Mouse (Mus musculus) macrophage (primary cell): Measurements from ENCODE around the gene Pnrc2. TPM values are rescaled to one million over a fixed set of nuclear protein-coding genes. Genes with fewer than 3 reads are reported as not detected.

ENCODE experiments used
- H3K27ac ChIP-seq: fragments of 350-480 bp; formaldehyde crosslinking; 2 replicates; pipeline ENCODE4 v1.9.0; 2021
- H3K36me3 ChIP-seq: fragments of 350-480 bp; formaldehyde crosslinking; 2 replicates; pipeline ENCODE4 v1.9.0; 2021; ENCODE audit errors: inconsistent target
- H3K4me3 ChIP-seq: fragments of 350-480 bp; formaldehyde crosslinking; 2 replicates; pipeline ENCODE4 v1.9.0; 2021; ENCODE audit errors: inconsistent target
- H3K79me2 ChIP-seq: fragments of 350-480 bp; formaldehyde crosslinking; 2 replicates; pipeline ENCODE4 v1.9.0; 2021; ENCODE audit errors: inconsistent target
- WGBS: methylation state at CpG from one replicate; pipeline ENCODE4 v1.1.7; 2026; ENCODE audit warnings: inconsistent platforms; ENCODE audit not compliant: missing documents; 5-methylcytosine and 5-hydroxymethylcytosine counted together
- polyA plus RNA-seq: library from polyadenylated mRNA; stranded (reverse); fragments of 250-400 nt; gene quantifications from 3 replicates; pipeline ENCODE4 v1.2.4, GENCODE M21; 2018; ENCODE audit warnings: inconsistent platforms

The Pnrc2 gene
- polyA plus RNA-seq, 1 experiment from 2014 or later = 112 TPM

DNA sequence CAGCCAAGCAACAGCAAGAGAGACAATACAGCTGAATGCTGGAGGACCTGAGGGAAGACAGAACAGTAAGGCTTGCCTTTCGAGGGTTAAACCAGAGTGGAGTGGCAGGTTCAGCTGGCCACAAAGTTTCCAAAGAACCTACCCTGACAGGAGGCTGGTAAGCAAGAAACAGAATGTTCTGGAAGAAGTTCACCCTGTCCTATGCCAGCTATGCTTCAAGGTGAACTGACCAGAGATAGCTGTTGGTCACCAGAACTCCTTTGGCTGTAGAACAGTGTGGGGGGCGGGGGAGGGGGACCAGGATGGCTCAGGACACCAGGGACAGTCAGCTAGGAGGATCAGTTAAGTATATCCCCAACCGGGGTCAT is 34.7 kb downstream of the Pnrc2 start:
- no peaks in the 10 kb centered on the region for H3K79me2 ChIP-seq
- H3K36me3 ChIP-seq = no peaks in the 10 kb centered on the region
- no peak overlapping the region for H3K27ac ChIP-seq
- WGBS = 76% methylated on average over 3 of the region's 3 CpGs
- no peak overlapping the region for H3K4me3 ChIP-seq

DNA sequence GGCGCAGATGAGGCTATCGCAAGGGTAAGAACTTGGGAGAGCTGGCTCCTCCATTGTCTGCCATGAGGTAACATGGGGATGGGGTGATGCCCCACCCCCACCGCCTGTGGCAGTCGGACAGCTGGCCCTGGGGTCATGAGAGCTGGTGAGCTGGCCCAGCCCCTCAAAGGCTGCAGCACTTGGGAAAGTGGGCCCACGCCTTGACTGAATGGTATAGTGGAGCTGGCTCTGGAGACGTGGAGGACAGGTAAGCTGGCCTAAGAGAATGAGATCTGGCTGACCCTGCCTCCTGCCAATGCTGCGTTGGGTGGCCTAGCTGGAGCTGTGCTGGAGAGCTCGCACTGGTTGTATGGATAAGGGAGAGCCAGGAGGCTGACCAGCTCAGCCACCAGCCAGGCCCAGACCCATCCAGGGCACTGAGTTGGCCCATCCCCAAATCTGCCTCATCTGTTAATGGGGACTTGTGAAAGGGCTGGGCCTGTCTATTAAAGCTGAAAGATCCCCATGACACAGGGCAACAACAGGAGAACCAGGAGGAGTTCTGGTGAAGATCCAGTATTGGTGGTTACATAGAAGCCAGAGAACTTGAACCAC is 39.4 kb downstream of the Pnrc2 start:
- Histone ChIP-seq H3K79me2 (no peaks in the 10 kb centered on the region), H3K4me3 (no peak overlapping the region), H3K36me3 (no peaks in the 10 kb centered on the region), H3K27ac (no peak overlapping the region)
- WGBS = 86% methylated on average over 8 of the region's 8 CpGs

DNA sequence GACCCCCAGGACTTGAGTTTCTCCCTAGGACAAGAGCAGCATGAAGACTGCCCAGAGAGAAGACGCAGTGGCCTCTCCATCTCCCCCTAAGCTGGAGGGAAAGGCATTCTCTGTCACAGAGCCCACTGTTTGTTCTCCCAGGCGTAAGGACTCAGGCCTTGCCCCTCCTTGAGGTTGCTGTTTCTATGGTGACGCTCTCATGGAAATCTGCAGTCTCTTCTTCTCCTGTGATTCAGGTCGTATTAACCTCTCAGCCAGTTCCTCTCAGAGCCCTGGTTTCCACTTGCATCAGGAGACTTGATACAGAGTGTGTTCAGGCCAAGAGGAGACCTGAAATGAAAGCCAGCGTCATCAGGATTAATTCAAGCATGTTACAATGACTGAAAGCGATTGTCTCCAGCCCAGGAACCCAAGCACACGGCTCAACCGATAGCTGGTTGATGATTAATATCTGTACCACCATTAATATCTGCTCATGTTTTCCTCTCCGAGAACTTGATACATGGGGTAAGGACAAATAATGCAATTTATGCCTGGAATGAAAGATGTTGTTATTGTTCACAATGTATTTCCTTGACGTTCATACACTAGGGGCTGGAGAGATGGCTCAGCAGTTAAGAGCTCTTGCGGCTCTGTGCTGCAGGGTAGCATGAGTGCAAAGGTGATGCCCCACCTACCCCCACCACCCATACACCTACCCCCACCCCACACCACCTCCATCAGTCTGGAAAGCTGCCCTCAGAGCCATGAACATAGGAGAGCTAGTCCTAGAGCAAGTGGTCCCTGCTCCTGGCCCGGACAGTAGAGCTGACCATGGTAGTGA is 40.1 kb downstream of the Pnrc2 start:
- H3K36me3 ChIP-seq = no peaks in the 10 kb centered on the region
- WGBS = 89% methylated on average over 12 of the region's 12 CpGs
- H3K4me3 ChIP-seq = no peak overlapping the region
- no peak overlapping the region for H3K27ac ChIP-seq
- no peaks in the 10 kb centered on the region for H3K79me2 ChIP-seq

DNA sequence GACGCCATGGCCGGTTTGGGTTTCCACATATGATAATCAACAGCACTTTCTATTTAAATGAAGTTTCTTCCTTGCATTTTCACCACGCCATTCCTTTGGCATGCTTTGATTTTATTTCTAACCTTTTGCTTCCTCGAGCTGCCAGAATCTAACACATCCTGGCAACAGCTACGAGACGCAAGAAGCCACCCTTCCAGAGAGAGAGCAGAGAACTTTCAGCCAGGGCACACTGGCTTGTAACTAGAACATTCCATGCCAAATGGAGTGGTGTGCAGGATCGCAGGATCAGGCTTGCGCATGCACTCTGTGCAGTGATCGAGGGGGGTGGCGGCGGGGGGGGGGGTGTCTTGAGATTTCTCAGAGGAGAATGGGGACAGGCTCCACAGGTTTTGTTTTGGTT is 41.6 kb downstream of the Pnrc2 start:
- Histone ChIP-seq H3K36me3 (no peaks in the 10 kb centered on the region), H3K4me3 (no peak overlapping the region), H3K79me2 (no peaks in the 10 kb centered on the region), H3K27ac (no peak overlapping the region)
- WGBS = 93% methylated on average over 11 of the region's 11 CpGs

DNA sequence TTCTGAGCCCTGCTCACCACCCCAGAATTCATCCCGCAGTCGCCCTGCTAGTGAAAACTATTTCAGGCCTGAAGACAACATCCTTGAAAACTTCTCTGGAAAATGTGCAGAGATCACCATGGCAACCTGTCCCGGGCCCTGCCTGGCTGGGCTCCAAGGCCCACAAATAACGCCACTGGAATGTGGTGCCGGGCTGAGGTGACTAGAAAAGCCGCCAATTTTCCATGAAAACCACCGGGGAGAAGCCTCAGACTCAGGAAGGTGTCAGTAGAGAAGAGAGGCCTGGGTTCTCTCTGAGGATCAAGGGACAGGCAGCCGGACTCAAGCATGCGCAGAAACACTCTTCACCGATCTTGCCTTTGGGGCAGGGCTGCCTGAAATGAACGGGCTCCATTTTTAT is 45.2 kb downstream of the Pnrc2 start:
- WGBS = 95% methylated on average over 11 of the region's 11 CpGs
- Histone ChIP-seq H3K4me3 (no peak overlapping the region), H3K36me3 (no peaks in the 10 kb centered on the region), H3K27ac (no peak overlapping the region), H3K79me2 (no peaks in the 10 kb centered on the region)

DNA sequence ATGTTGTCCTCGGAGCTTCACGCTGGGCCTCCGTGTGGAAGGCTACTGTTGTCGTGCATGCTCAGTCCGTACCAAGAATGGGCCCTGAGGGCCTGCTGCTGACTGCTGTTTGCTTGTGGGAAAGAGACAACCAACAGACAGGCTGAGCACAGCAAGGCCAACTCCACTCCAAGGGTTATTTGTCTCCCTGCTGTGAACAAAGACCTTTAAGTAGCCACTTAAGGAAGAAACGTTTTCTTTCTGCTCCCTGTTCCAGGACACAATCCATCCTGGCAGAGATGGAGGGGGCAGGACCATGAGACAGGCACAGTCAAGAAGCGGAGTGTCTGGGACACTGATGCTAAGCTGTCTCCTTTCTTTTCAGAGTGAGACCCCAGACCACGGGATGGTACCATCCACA is 49.4 kb downstream of the Pnrc2 start:
- Histone ChIP-seq H3K4me3 (no peak overlapping the region), H3K36me3 (no peaks in the 10 kb centered on the region), H3K27ac (no peak overlapping the region), H3K79me2 (no peaks in the 10 kb centered on the region)
- WGBS = 87% methylated on average over 8 of the region's 8 CpGs

DNA sequence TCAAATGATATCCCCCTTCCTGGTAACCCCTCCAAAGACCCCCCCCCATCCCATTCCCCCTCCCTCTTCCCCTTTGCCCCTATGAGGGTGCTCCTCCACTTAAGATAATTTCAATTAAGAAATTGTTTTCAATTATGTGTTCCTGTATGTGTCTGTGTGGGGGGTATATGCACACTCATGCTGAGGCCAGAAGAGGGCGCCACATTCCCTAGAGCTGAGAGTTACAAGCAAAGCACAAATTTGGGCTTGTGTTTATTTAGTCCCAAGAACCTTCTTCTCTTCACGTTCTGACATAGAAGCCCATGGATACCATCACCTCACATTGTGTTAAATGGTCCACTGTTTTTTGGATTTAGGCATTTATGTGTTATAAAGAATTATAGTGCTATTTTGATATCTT is 50.4 kb downstream of the Pnrc2 start:
- WGBS = 89% methylated on average over 2 of the region's 2 CpGs
- no peak overlapping the region for H3K4me3 ChIP-seq
- H3K36me3 ChIP-seq = no peaks in the 10 kb centered on the region
- no peaks in the 10 kb centered on the region for H3K79me2 ChIP-seq
- H3K27ac ChIP-seq = no peak overlapping the region

DNA sequence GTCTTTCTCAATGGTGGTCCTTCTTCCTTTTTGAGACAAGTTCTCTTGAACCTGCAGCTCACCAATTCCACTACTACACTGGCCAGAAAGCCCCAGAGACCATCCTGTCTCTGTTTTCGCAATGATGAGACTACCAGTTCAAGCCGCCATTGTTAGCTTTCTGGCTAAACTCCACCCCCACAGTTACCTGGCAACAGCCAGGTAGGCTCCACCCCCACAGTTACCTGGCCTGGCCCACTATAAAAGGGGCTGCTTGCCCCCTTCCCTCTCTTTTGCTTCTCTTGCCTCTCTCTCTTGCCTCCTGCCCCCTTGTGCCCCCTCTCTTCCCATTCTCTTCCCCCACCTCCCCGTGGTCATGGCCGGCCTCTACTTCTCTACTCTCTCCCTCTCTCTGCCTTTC is 51.9 kb downstream of the Pnrc2 start:
- no peaks in the 10 kb centered on the region for H3K79me2 ChIP-seq
- no peaks in the 10 kb centered on the region for H3K36me3 ChIP-seq
- H3K27ac ChIP-seq = no peak overlapping the region
- no peak overlapping the region for H3K4me3 ChIP-seq
- 93% methylated on average over 4 of the region's 4 CpGs for WGBS

Other genes starting within 250 kb of the Pnrc2 start
- 0.04 TPM in 1 of 3 replicates, not detected in the others for gene Ifnlr1, start 187.6 kb downstream of the Pnrc2 start, polyA plus RNA-seq
- not detected in 3 replicates for gene Il22ra1, start 145.7 kb downstream of the Pnrc2 start, polyA plus RNA-seq
- gene Myom3, start 114.1 kb downstream of the Pnrc2 start, polyA plus RNA-seq = 0.09 TPM in 1 of 3 replicates, not detected in the others
- 50.4 to 69.4 TPM (median 56.2 TPM) in 3 replicates for gene Srsf10, start 18.1 kb downstream of the Pnrc2 start, polyA plus RNA-seq
- 9.0 to 20.9 TPM (median 11.2 TPM) in 3 replicates for gene Cnr2, start 21.5 kb upstream of the Pnrc2 start, polyA plus RNA-seq
- gene Fuca1, start 46.9 kb upstream of the Pnrc2 start, polyA plus RNA-seq = 158 to 239 TPM (median 178 TPM) in 3 replicates
- gene Hmgcl, start 72.6 kb upstream of the Pnrc2 start, polyA plus RNA-seq = 34.9 to 87.9 TPM (median 66.0 TPM) in 3 replicates
- 3.5 to 12.3 TPM (median 7.7 TPM) in 3 replicates for gene Gale, start 89.9 kb upstream of the Pnrc2 start, polyA plus RNA-seq
- gene Lypla2, start 98.8 kb upstream of the Pnrc2 start, polyA plus RNA-seq = 41.4 to 77.2 TPM (median 65.0 TPM) in 3 replicates
- 21.2 to 24.6 TPM (median 22.0 TPM) in 3 replicates for gene Pithd1, start 113.4 kb upstream of the Pnrc2 start, polyA plus RNA-seq
- gene Eloa, start 147.9 kb upstream of the Pnrc2 start, polyA plus RNA-seq = 60.5 to 79.3 TPM (median 67.6 TPM) in 3 replicates
- 697 to 1,008 TPM (median 879 TPM) in 3 replicates for gene Rpl11, start 179.6 kb upstream of the Pnrc2 start, polyA plus RNA-seq